ENCODE assay signal across 8 mouse cellular contexts in the genomic region with DNA sequence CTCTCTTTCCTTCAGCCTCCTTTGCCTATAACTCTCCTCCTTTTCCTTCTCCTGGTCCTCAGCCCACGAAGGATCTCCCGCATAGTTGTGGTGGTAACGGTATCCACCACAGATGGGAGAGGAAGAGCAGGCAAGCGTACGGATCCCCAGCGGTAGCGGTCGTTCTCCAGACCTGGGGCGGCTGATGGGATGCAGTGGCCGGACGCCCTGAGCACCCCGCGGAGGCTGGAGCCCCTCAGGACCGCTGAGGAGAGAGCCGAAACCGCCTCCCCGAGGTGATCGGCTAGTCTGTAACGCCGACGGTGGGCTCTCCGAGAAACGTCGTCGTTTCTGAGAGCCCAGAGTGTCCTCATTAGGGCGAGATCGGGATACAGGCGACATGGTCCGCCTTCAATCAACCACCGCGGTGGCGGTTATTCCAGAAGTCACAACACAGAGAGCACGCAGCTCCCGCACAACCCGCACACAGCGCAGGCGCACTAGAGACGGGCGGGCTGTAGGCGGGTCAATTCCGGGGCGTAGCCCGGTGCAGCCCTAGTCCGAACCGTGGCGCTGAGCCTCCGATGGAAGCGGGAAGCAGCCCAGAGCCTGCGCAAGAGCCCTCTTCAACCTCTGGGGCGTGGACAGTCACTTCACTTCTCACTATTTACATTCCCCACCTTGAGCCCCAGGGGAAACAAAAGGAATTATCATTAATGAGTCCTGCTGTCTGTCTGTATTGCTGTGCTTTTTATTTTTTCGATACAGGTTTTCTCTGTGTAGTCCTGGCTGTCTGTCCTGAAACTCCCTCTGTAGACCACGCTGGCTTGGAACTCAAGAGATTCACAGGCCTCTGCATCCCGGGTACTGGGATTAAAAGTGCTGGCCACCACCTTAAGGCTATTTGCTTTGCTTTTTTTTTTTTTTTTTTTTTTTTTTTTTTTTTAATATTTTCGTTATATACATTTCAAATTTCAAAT. TPM values are rescaled to one million over a fixed set of nuclear protein-coding genes. Genes with fewer than 3 reads are reported as not detected.
DNase-seq lines count a peak whose midpoint lies in the region; ATAC-seq and TF ChIP-seq lines count a peak whose summit lies in the region.

A gene (minus strand): TSS at position 449 of the 959 bp plus-strand sequence.

- peak within 1 kb of the TSS; percentile 82 for H3K9ac ChIP-seq in lung, embryonic 16.5 days (ENCODE audit: low read length)

- 0 out of 2 replicates have a peak, but pooled peaks cover 4% of the 10 kb centered on the region for H3K9me3 ChIP-seq in hindbrain, embryonic 10.5 days
- peaks cover 4% of the 10 kb centered on the region; the same call in 1 of the 2 replicates for H3K9me3 ChIP-seq in lung, embryonic 16.5 days (ENCODE audit: control insufficient read depth, low read length)

- TF ChIP-seq POLR2A in thymus, adult 2 months (IDR thresholded peaks at IDR 0.05; ENCODE audit: control insufficient read depth, extremely low read depth, insufficient read depth, low read length, poor library complexity) = no peak

- ATAC-seq in frontal cortex, adult (ENCODE audit: low TSS enrichment) = peak; percentile 99
- ATAC-seq in lung, embryonic 16.5 days (ENCODE audit: low read depth) = peak; percentile 99

- H3K36me3 ChIP-seq in hindbrain, embryonic 10.5 days = no peaks in the 10 kb centered on the region
- H3K36me3 ChIP-seq in lung, embryonic 16.5 days (ENCODE audit: control insufficient read depth, insufficient read depth, low read length) = no peaks in the 10 kb centered on the region
- H3K36me3 ChIP-seq in thymus, adult 2 months (ENCODE audit: control insufficient read depth, insufficient read depth, low read length) = no peaks in the 10 kb centered on the region

- peaks cover 16% of the 10 kb centered on the region; the same call in 1 of the 2 replicates for H3K4me1 ChIP-seq in hindbrain, embryonic 10.5 days (replicated peaks)
- H3K4me1 ChIP-seq in lung, embryonic 16.5 days (replicated peaks; ENCODE audit: control insufficient read depth, insufficient read depth, low read length) = no peaks in the 10 kb centered on the region
- peaks cover 3% of the 10 kb centered on the region; the same call in 1 of the 2 replicates for H3K4me1 ChIP-seq in thymus, adult 2 months (replicated peaks; ENCODE audit: control insufficient read depth, insufficient read depth, low read length)

- peak within 1 kb of the TSS; percentile 63 for H3K4me3 ChIP-seq in hindbrain, embryonic 10.5 days
- H3K4me3 ChIP-seq in lung, embryonic 16.5 days (ENCODE audit: low read length) = peak within 1 kb of the TSS; percentile 67
- peak within 1 kb of the TSS; percentile 49 for H3K4me3 ChIP-seq in thymus, adult 2 months (ENCODE audit: control insufficient read depth, insufficient read depth, low read length)

- TF ChIP-seq CTCF in thymus, adult 2 months (IDR thresholded peaks at IDR 0.05; ENCODE audit: borderline replicate concordance, control insufficient read depth, extremely low read depth, insufficient read depth, low read length, poor library complexity) = no peak

- under 1% methylated on average over 54 of the region's 54 CpGs for WGBS in hindbrain, embryonic 10.5 days
- WGBS in lung, embryonic 16.5 days = under 1% methylated on average over 49 of the region's 54 CpGs
- 1% methylated on average over 54 of the region's 54 CpGs for WGBS in thymus, adult 2 months

- H3K4me2 ChIP-seq in lung, embryonic 16.5 days (ENCODE audit: low read depth, low read length) = peak within 1 kb of the TSS; percentile 97

- H3K27me3 ChIP-seq in hindbrain, embryonic 10.5 days (ENCODE audit: insufficient read depth, poor library complexity, severe bottlenecking) = peaks cover 30% of the 10 kb centered on the region
- H3K27me3 ChIP-seq in lung, embryonic 16.5 days (ENCODE audit: control insufficient read depth, insufficient read depth, low read depth, low read length) = peaks cover 3% of the 10 kb centered on the region; the same call in 1 of the 2 replicates
- peaks cover 5% of the 10 kb centered on the region; the same call in 1 of the 2 replicates for H3K27me3 ChIP-seq in thymus, adult 2 months (ENCODE audit: control insufficient read depth, insufficient read depth, low read length)

- peak within 1 kb of the TSS; percentile 87 for H3K27ac ChIP-seq in hindbrain, embryonic 10.5 days
- peak within 1 kb of the TSS; percentile 70 for H3K27ac ChIP-seq in lung, embryonic 16.5 days (ENCODE audit: low read length)
- H3K27ac ChIP-seq in thymus, adult 2 months (ENCODE audit: control insufficient read depth, insufficient read depth, low read length) = no peak within 1 kb of the TSS

- DNase-seq in MEL-GATA-1-ER (ENCODE audit: extremely low read depth, low read depth) = peak; percentile 66
- DNase-seq in cerebellum, adult 9-10 months = peak; percentile 87
- peak; percentile 89 for DNase-seq in hindbrain, embryonic 10.5 days (ENCODE audit: low spot score)
- DNase-seq in layer of hippocampus, adult 9-11 months = peak; percentile 79
- DNase-seq in ovary, adult 18-20 months (ENCODE audit: low spot score) = peak; percentile 77
- DNase-seq in thymus, adult 2 months = peak; percentile 31

RNA-seq across cellular contexts. Expression of the gene that starts here (rescaled TPM):
- 2.0 and 2.5 TPM in 2 replicates for polyA plus RNA-seq in hindbrain, embryonic 10.5 days (2016; fragmentation: Nextera tagmentation; extraction: Ambion mirVana)
- polyA plus RNA-seq in lung, embryonic 16.5 days (2015; fragmentation: Nextera tagmentation; extraction: Ambion mirVana) = 3.7 and 4.0 TPM in 2 replicates
- polyA plus RNA-seq in thymus, adult 2 months (2012; rRNA removed) = 0.11 and 0.12 TPM in 2 replicates

Comparison
In these comparisons a context has a peak if more than half of its experiments do, and no peak if none do; other contexts are left out.
1. Peak in DNase-seq and H3K4me3 ChIP-seq in thymus, adult 2 months; RNA of the gene not detected or under 1 TPM.
2. DNase-seq: peak in every context shown above with its lines; median percentile 89 in hindbrain, embryonic 10.5 days; 87 in cerebellum, adult 9-10 months; 79 in layer of hippocampus, adult 9-11 months; 77 in ovary, adult 18-20 months; 66 in MEL-GATA-1-ER; 31 in thymus, adult 2 months.